Mouse (Mus musculus): ENCODE measurements around the gene Prss45. TPM values are rescaled to one million over a fixed set of nuclear protein-coding genes. Genes with fewer than 3 reads are reported as not detected.
A peak's percentile ranks its signal among the peaks of the same experiment; 100 is the strongest.

Gene Prss45
- total RNA-seq, 1 experiment from 2014 or later = not detected

GRCm38 (mm10) chr9:110858523-110858922, 24.1 kb downstream of the Prss45 start:
- DNase-seq = no peak

- DNase-seq = no peak
Observed at GRCm38 (mm10) chr9:110858967-110859596, 24.7 kb downstream of the Prss45 start.

- peak; percentile 44 for DNase-seq
Observed at GRCm38 (mm10) chr9:110871030-110871429, 36.6 kb downstream of the Prss45 start.

GRCm38 (mm10) chr9:110873681-110874659, 39.6 kb downstream of the Prss45 start:
- DNase-seq = peak; percentile 52

DNA sequence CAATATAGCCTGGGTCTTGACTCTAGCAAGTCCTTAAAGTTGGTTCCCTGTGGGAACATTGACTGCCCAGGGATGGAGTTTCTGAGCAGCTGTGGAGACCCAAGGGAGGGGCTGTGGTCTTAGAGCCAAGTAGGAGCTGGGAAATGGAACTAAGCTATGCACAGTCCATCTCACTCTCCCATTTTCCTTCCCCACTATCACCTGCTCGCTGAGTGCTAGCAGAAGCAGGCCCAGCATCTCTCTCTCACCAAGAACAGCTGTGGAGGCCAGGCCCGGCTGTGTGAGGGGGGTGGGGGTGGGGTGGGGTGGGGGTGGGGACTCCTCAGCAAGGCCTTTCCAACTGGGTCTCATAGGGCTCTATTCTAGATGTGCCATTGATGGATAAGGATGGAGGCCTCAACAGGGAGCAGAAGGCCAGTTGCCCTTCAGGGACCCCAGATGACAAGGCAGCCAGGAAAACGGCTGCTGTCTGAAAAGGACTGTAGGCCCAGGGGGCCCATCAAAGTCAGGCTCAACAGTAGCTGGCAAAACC, 40.3 kb downstream of the Prss45 start:
- DNase-seq = no peak

- no peak for DNase-seq
Observed at GRCm38 (mm10) chr9:110875288-110875695, 40.9 kb downstream of the Prss45 start.

- DNase-seq = no peak
Observed at GRCm38 (mm10) chr9:110877353-110877752, 43.0 kb downstream of the Prss45 start.

GRCm38 (mm10) chr9:110877888-110878287, 43.5 kb downstream of the Prss45 start:
- DNase-seq = peak; percentile 62

DNA sequence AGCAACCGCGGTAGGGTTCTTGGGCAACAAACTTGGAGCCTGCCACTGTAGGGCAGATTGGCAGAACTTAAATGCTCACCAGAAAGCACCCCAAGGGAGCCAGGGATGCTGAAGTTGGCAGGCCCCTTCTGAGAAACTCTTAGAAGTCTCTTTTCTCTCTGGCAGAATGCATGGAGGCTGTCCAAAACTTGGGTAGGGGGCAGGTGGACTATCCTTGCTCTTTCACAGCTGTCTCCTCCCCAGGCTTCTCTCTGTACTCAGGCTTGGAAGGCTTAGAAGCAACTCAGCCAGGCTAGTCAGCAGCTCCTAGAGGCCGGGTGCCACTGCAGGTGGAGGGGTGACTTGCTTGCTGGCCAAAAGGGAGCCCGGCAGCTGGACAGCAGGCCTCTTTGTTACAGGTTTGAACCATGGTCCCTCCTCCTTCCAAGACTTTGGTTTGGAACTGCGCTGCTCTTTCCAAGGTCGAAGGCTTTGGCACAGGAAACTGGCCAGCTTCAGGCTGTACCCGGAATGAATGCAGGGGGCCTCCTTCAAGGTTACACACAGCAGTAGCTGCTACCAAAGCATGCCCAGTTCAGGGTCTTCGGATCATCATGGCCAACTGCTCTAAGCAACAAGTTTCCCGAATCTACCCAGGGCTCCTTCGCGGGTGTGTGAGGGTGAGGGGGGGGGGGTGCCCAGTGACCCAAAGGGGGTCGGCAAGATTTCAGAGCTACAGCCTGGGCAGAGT, 45.0 kb downstream of the Prss45 start, which contains the start of gene Als2cl:
Gene Als2cl, plus strand, starts transcription at position 680 of the 730 bp plus-strand sequence.
- DNase-seq = peak; percentile 34

DNA sequence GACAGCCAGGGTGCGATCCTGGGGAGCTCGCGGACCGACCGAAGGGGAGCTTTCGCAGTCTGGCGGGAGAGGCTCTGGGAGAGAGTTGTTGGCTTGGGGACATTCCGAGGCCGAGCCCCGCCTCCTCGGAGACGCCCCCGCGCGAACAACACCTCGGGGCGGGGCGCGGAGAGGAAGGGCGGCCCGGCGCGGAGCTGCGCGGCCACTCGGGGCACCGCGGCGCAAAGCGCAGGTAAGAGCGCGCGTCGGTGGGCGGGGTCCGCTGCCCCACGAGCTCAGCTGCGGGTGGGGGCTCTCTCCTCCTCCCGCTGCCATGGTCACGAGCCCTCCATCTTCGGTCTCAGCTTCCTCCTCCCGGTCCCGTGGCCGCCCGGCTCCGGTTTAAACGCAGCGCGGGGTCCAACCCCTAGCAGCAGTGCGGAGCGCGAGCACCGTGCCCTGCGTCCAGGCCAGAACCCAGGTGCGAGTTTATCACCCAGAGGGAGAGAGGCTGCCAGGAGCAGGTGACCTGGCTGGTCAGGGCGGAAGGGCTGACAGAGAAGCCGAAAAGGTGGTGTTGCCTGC, 45.7 kb downstream of the Prss45 start, which contains the start of gene Tmie:
Gene Tmie, minus strand, starts transcription at position 116 of the 564 bp plus-strand sequence.
- DNase-seq = peak; percentile 84

DNA sequence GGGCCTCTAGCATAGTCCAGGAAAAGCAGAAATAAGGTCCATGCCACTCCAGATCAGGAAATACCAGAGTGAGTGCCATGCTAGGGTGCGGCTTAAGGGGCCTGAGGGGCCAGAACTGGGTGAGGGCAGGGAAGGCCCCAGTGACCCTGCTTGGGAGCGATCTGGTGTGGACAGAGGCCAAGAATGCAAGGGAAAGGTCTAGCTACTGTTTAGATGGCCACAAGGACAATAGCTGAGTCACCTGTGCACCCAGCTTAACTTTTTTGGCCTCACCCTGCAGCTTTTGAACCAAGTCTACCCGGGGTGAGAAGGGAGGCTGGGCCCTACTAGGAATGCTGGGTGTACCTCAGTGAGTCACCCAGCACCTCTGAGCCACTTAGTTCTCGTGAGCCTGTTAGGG, 46.4 kb downstream of the Prss45 start:
- no peak for DNase-seq

DNA sequence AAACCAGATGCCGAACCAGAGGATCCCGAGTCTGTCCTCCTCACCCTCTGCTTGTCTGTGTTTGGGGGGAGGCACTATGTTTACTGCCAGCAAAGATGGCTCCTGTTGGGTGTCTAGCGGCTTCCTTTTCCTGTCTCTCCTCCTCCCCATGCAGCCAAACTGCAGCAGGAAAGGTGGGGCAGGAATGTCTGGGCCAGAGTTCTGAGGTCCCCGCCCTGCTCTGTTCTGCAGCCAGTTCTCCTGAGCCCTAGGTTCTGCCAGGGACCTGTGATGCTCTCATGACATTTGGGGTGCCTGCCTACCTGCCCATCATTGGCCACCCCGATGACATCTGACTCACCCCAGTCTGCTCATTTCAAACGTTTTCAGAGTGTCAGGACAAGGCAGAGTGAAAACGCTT, 47.6 kb downstream of the Prss45 start:
- no peak for DNase-seq

- DNase-seq = no peak
Observed at GRCm38 (mm10) chr9:110887388-110888303, 53.3 kb downstream of the Prss45 start.

- DNase-seq = no peak
Observed at GRCm38 (mm10) chr9:110888935-110889334, 54.5 kb downstream of the Prss45 start.

GRCm38 (mm10) chr9:110890026-110890783, 55.8 kb downstream of the Prss45 start:
- DNase-seq = no peak

Measured in adrenal gland, postnatal 25 days (tissue).